ENCODE assay signal across 8 mouse cellular contexts in genomic region chr4:33261311-33261753, GRCm38 (mm10). TPM values are rescaled to one million over a fixed set of nuclear protein-coding genes. Genes with fewer than 3 reads are reported as not detected.
DNase-seq lines count a peak whose midpoint lies in the region; ATAC-seq and TF ChIP-seq lines count a peak whose summit lies in the region.

No protein-coding gene starts in this region.

- peaks cover 7% of the 10 kb centered on the region; the same call in 1 of the 2 replicates for H3K4me1 ChIP-seq in spleen, adult 2 months (ENCODE audit: control insufficient read depth, insufficient read depth, insufficient read length)
- peaks cover 4% of the 10 kb centered on the region for H3K4me1 ChIP-seq in heart, adult 2 months (ENCODE audit: control insufficient read depth, insufficient read depth, low read length)
- peaks cover 5% of the 10 kb centered on the region; the same call in 1 of the 2 replicates for H3K4me1 ChIP-seq in kidney, embryonic 16.5 days (ENCODE audit: insufficient read depth, low read length)
- peaks cover 3% of the 10 kb centered on the region; the same call in 1 of the 2 replicates for H3K4me1 ChIP-seq in lung, postnatal 0 days (ENCODE audit: insufficient read depth, low read depth, low read length)
- peaks cover 6% of the 10 kb centered on the region; the same call in 1 of the 2 replicates for H3K4me1 ChIP-seq in stomach, embryonic 16.5 days (ENCODE audit: control insufficient read depth, insufficient read depth, low read length)
- H3K4me1 ChIP-seq in midbrain, embryonic 15.5 days, result no peaks in the 10 kb centered on the region

- H3K36me3 ChIP-seq in spleen, adult 2 months (ENCODE audit: control insufficient read depth, insufficient read depth, low read length), result no peaks in the 10 kb centered on the region
- 0 out of 2 replicates have a peak, but pooled peaks cover 3% of the 10 kb centered on the region for H3K36me3 ChIP-seq in heart, adult 2 months (ENCODE audit: control insufficient read depth, insufficient read depth, low read length)
- no peaks in the 10 kb centered on the region for H3K36me3 ChIP-seq in kidney, embryonic 16.5 days (ENCODE audit: insufficient read depth, low read length)
- H3K36me3 ChIP-seq in lung, postnatal 0 days (ENCODE audit: insufficient read depth, low read length), result no peaks in the 10 kb centered on the region
- H3K36me3 ChIP-seq in stomach, embryonic 16.5 days (ENCODE audit: control insufficient read depth, insufficient read depth, low read length), result no peaks in the 10 kb centered on the region
- H3K36me3 ChIP-seq in midbrain, embryonic 15.5 days (replicated peaks), result no peaks in the 10 kb centered on the region

- H3K9me3 ChIP-seq in kidney, embryonic 16.5 days (ENCODE audit: low read length), result no peaks in the 10 kb centered on the region
- no peaks in the 10 kb centered on the region for H3K9me3 ChIP-seq in lung, postnatal 0 days (ENCODE audit: low read length)
- H3K9me3 ChIP-seq in stomach, embryonic 16.5 days (replicated peaks; ENCODE audit: control insufficient read depth, low read length), result no peaks in the 10 kb centered on the region
- H3K9me3 ChIP-seq in midbrain, embryonic 15.5 days, result no peaks in the 10 kb centered on the region

- no peak overlapping the region for H3K4me3 ChIP-seq in spleen, adult 2 months (ENCODE audit: extremely low read depth, insufficient read depth, insufficient read length)
- no peak overlapping the region for H3K4me3 ChIP-seq in heart, adult 2 months
- H3K4me3 ChIP-seq in kidney, embryonic 16.5 days (ENCODE audit: low read length), result no peak overlapping the region
- no peak overlapping the region for H3K4me3 ChIP-seq in lung, postnatal 0 days (ENCODE audit: low read depth, low read length)
- H3K4me3 ChIP-seq in stomach, embryonic 16.5 days (replicated peaks; ENCODE audit: low read length), result no peak overlapping the region
- H3K4me3 ChIP-seq in midbrain, embryonic 15.5 days, result no peak overlapping the region

- intact Hi-C loops in heart, adult 2 months (cut with DNase I), result loop anchor here (1.0 to 5.0 kb wide), 4 partner anchors 14 to 204 kb away; partner anchors contain the start of gene Pm20d2

- TF ChIP-seq CTCF in spleen, adult 2 months (IDR thresholded peaks at IDR 0.05; ENCODE audit: extremely low read depth, insufficient read depth, insufficient read length, insufficient replicate concordance), result no peak
- TF ChIP-seq CTCF in heart, adult 2 months (IDR thresholded peaks at IDR 0.05), result peak; percentile 58
- peak; percentile 56 for TF ChIP-seq CTCF in lung, postnatal 0 days (IDR thresholded peaks at IDR 0.05)

- H3K27me3 ChIP-seq in spleen, adult 2 months (ENCODE audit: control insufficient read depth, insufficient read depth, low read length), result no peaks in the 10 kb centered on the region
- H3K27me3 ChIP-seq in heart, adult 2 months (ENCODE audit: control insufficient read depth, insufficient read depth, low read length), result no peaks in the 10 kb centered on the region
- no peaks in the 10 kb centered on the region for H3K27me3 ChIP-seq in kidney, embryonic 16.5 days (ENCODE audit: insufficient read depth, low read length)
- H3K27me3 ChIP-seq in lung, postnatal 0 days (replicated peaks; ENCODE audit: insufficient read depth, low read length), result no peaks in the 10 kb centered on the region
- no peaks in the 10 kb centered on the region for H3K27me3 ChIP-seq in stomach, embryonic 16.5 days (ENCODE audit: control insufficient read depth, insufficient read depth, low read length)
- H3K27me3 ChIP-seq in midbrain, embryonic 15.5 days (replicated peaks), result no peaks in the 10 kb centered on the region

- TF ChIP-seq EP300 in heart, adult 2 months (IDR thresholded peaks at IDR 0.05; ENCODE audit: insufficient read depth, low read depth, low read length), result peak; percentile 100
- TF ChIP-seq EP300 in lung, postnatal 0 days (IDR thresholded peaks at IDR 0.05), result peak; percentile 96

- 18% methylated on average over 7 of the region's 7 CpGs for WGBS in spleen, adult 2 months
- 2% methylated on average over 7 of the region's 7 CpGs for WGBS in heart, adult 2 months
- 39% methylated on average over 7 of the region's 7 CpGs for WGBS in kidney, embryonic 16.5 days
- WGBS in lung, postnatal 0 days, result 6% methylated on average over 7 of the region's 7 CpGs
- WGBS in stomach, embryonic 16.5 days, result 28% methylated on average over 7 of the region's 7 CpGs
- WGBS in midbrain, embryonic 15.5 days, result 68% methylated on average over 7 of the region's 7 CpGs

- no peak for TF ChIP-seq POLR2A in spleen, adult 2 months (IDR thresholded peaks at IDR 0.05; ENCODE audit: low read depth, low read length)
- TF ChIP-seq POLR2A in heart, adult 2 months (IDR thresholded peaks at IDR 0.05; ENCODE audit: insufficient read depth, low read depth, low read length), result no peak; the same call in 1 of the 2 replicates

- H3K27ac ChIP-seq in spleen, adult 2 months (ENCODE audit: insufficient read depth, low read length), result peak overlapping the region; percentile 4; the same call in 1 of the 2 replicates
- peak overlapping the region; percentile 84 for H3K27ac ChIP-seq in heart, adult 2 months
- H3K27ac ChIP-seq in kidney, embryonic 16.5 days (ENCODE audit: low read length), result peak overlapping the region; percentile 32; the same call in 1 of the 2 replicates
- peak overlapping the region; percentile 88 for H3K27ac ChIP-seq in lung, postnatal 0 days (ENCODE audit: low read length)
- peak overlapping the region; percentile 39 for H3K27ac ChIP-seq in stomach, embryonic 16.5 days (ENCODE audit: low read length)
- no peak overlapping the region for H3K27ac ChIP-seq in midbrain, embryonic 15.5 days

- H3K79me2 ChIP-seq in heart, adult 2 months (replicated peaks; ENCODE audit: control insufficient read depth, insufficient read depth, low read length), result no peaks in the 10 kb centered on the region

- H3K4me2 ChIP-seq in kidney, embryonic 16.5 days (replicated peaks; ENCODE audit: low read depth, low read length), result no peak overlapping the region
- H3K4me2 ChIP-seq in lung, postnatal 0 days (replicated peaks; ENCODE audit: low read depth, low read length), result peak overlapping the region; percentile 28; the same call in 1 of the 2 replicates
- H3K4me2 ChIP-seq in stomach, embryonic 16.5 days (ENCODE audit: low read depth, low read length), result peak overlapping the region; percentile 20; the same call in 1 of the 2 replicates
- no peak overlapping the region for H3K4me2 ChIP-seq in midbrain, embryonic 15.5 days

- H3K9ac ChIP-seq in heart, adult 2 months (ENCODE audit: low read depth, low read length), result no peak overlapping the region
- H3K9ac ChIP-seq in kidney, embryonic 16.5 days (replicated peaks; ENCODE audit: low read length), result 0 out of 2 replicates have a peak overlapping the region, but pooled peaks have one; percentile 26
- H3K9ac ChIP-seq in lung, postnatal 0 days (replicated peaks; ENCODE audit: low read depth), result no peak overlapping the region
- H3K9ac ChIP-seq in stomach, embryonic 16.5 days (ENCODE audit: low read length), result no peak overlapping the region
- no peak overlapping the region for H3K9ac ChIP-seq in midbrain, embryonic 15.5 days

- ATAC-seq in kidney, embryonic 16.5 days (ENCODE audit: low FRiP score, low TSS enrichment), result peak; percentile 70
- peak; percentile 95 for ATAC-seq in lung, postnatal 0 days
- peak; percentile 86 for ATAC-seq in stomach, embryonic 16.5 days (ENCODE audit: insufficient read depth, low FRiP score)
- no peak for ATAC-seq in midbrain, embryonic 15.5 days (replicated peaks)

- no peak for DNase-seq in spleen, adult 2 months (ENCODE audit: low read depth in 1 of 2, low spot score in 2 of 2)
- DNase-seq in spleen, postnatal 14 days (ENCODE audit: low spot score in 2 of 2), result no peak
- peak; percentile 79 to 81 for DNase-seq in cerebellum, adult 18-20 months
- peak; percentile 92 to 95 for DNase-seq in heart, adult 2 months
- peak; percentile 98 for DNase-seq in lung, postnatal 0 days (ENCODE audit: low spot score)

RNA-seq across cellular contexts. Expression of gene Pnrc1, which starts 28.6 kb away (rescaled TPM):
- polyA plus RNA-seq in spleen, adult 2 months (2012; rRNA removed), result 64.6 and 174 TPM in 2 replicates
- total RNA-seq in heart, adult 2 months (2021), result 100 to 1,000 TPM; 151 to 170 TPM
- polyA plus RNA-seq in heart, adult 2 months (2012; rRNA removed), result 39.8 and 40.5 TPM in 2 replicates
- polyA plus RNA-seq in kidney, embryonic 16.5 days (2015; fragmentation: Nextera tagmentation; extraction: Ambion mirVana), result 81.9 and 83.0 TPM in 2 replicates
- 153 and 169 TPM in 2 replicates for polyA plus RNA-seq in lung, postnatal 0 days (2015; fragmentation: Nextera tagmentation; extraction: Ambion mirVana)
- polyA plus RNA-seq in stomach, embryonic 16.5 days (2015; fragmentation: Nextera tagmentation; extraction: Ambion mirVana), result 57.0 and 61.1 TPM in 2 replicates
- polyA plus RNA-seq in midbrain, embryonic 15.5 days (2015; fragmentation: Nextera tagmentation; extraction: Ambion mirVana), result 51.5 and 59.2 TPM in 2 replicates

RNA-seq across cellular contexts. Expression of gene Rngtt, which starts 48.8 kb away (rescaled TPM):
- polyA plus RNA-seq in spleen, adult 2 months (2012; rRNA removed), result 2.0 and 2.4 TPM in 2 replicates
- total RNA-seq in heart, adult 2 months (2021), result 10 to 100 TPM in 1 of 2 experiments, 1 to 10 TPM in 1; 8.9 to 10.9 TPM
- 2.9 and 3.9 TPM in 2 replicates for polyA plus RNA-seq in heart, adult 2 months (2012; rRNA removed)
- 19.2 and 22.7 TPM in 2 replicates for polyA plus RNA-seq in kidney, embryonic 16.5 days (2015; fragmentation: Nextera tagmentation; extraction: Ambion mirVana)
- 9.4 and 10.5 TPM in 2 replicates for polyA plus RNA-seq in lung, postnatal 0 days (2015; fragmentation: Nextera tagmentation; extraction: Ambion mirVana)
- polyA plus RNA-seq in stomach, embryonic 16.5 days (2015; fragmentation: Nextera tagmentation; extraction: Ambion mirVana), result 19.0 and 22.6 TPM in 2 replicates
- 21.2 and 22.5 TPM in 2 replicates for polyA plus RNA-seq in midbrain, embryonic 15.5 days (2015; fragmentation: Nextera tagmentation; extraction: Ambion mirVana)

RNA-seq across cellular contexts. Expression of gene Srsf12, which starts 52.5 kb away (rescaled TPM):
- polyA plus RNA-seq in spleen, adult 2 months (2012; rRNA removed), result 0.30 and 0.40 TPM in 2 replicates
- total RNA-seq in heart, adult 2 months (2021), result not detected
- polyA plus RNA-seq in heart, adult 2 months (2012; rRNA removed), result not detected in 2 replicates
- 5.0 and 5.5 TPM in 2 replicates for polyA plus RNA-seq in kidney, embryonic 16.5 days (2015; fragmentation: Nextera tagmentation; extraction: Ambion mirVana)
- polyA plus RNA-seq in lung, postnatal 0 days (2015; fragmentation: Nextera tagmentation; extraction: Ambion mirVana), result 0.16 and 0.31 TPM in 2 replicates
- 6.6 and 8.5 TPM in 2 replicates for polyA plus RNA-seq in stomach, embryonic 16.5 days (2015; fragmentation: Nextera tagmentation; extraction: Ambion mirVana)
- polyA plus RNA-seq in midbrain, embryonic 15.5 days (2015; fragmentation: Nextera tagmentation; extraction: Ambion mirVana), result 59.7 and 68.8 TPM in 2 replicates

Comparison
In these comparisons a context has a peak if more than half of its experiments do, and no peak if none do; other contexts are left out.
1. DNase-seq: peak in cerebellum, adult 18-20 months (2 of 2), heart, adult 2 months (2 of 2) and lung, postnatal 0 days (single experiment); none in spleen, adult 2 months (0 of 2) and spleen, postnatal 14 days (0 of 2).
2. H3K4me2 ChIP-seq: peak in lung, postnatal 0 days (single experiment) and stomach, embryonic 16.5 days (single experiment); none in kidney, embryonic 16.5 days (single experiment) and midbrain, embryonic 15.5 days (single experiment).